Mouse (Mus musculus): Measurements from ENCODE around the gene Ppfibp1. TPM values are rescaled to one million over a fixed set of nuclear protein-coding genes. Genes with fewer than 3 reads are reported as not detected.

Ppfibp1 gene
- total and polyA plus RNA-seq, 3 experiments: 23.4 to 28.2 (median 28.2) TPM

- dilution Hi-C loops (cut with MboI; ENCODE audit: extremely low pct_ligation_motif_present, extremely low pct_unique_long_range_greater_than_20kb, low sequenced_read_pairs): no loop called here
- TF ChIP-seq PAX5 (IDR thresholded peaks at IDR 0.05; ENCODE audit: low read length) (no peak), CHD1 (IDR thresholded peaks at IDR 0.05; ENCODE audit: low read depth, low read length) (no peak), TCF12 (IDR thresholded peaks at IDR 0.05; ENCODE audit: low read depth, low read length) (no peak), RAD21 (IDR thresholded peaks at IDR 0.05; ENCODE audit: low read depth, low read length) (no peak), CHD2 (IDR thresholded peaks at IDR 0.05; ENCODE audit: low read length) (no peak), POLR2AphosphoS2 (IDR thresholded peaks at IDR 0.05; ENCODE audit: low read depth, low read length) (no peak), NRF1 (IDR thresholded peaks at IDR 0.05; ENCODE audit: low read depth, low read length) (no peak), CTCF (conservative IDR thresholded peaks at IDR 0.05 in 1 of 2, IDR thresholded peaks at IDR 0.05 in 1 of 2; ENCODE audit: low read depth in 2 of 2, low read length in 2 of 2) (no peak), JUN (IDR thresholded peaks at IDR 0.05; ENCODE audit: insufficient read depth, low read depth, low read length) (no peak)
- Histone ChIP-seq H3K36me3 (replicated peaks in 1 of 2; ENCODE audit: control insufficient read depth in 1 of 2, insufficient read depth in 1 of 2, low read length in 1 of 2) (peaks cover 12 to 70% of the 10 kb centered on the region in 2 experiments), H3K9me3 (replicated peaks; ENCODE audit: low read length) (no peaks in the 10 kb centered on the region), H3K4me3 (replicated peaks in 1 of 3; ENCODE audit: low read depth in 2 of 3, low read length in 2 of 3, poor library complexity in 1 of 3) (no peak overlapping the region), H3K9ac (ENCODE audit: insufficient read depth, low read depth) (no peak overlapping the region), H3K4me1 (ENCODE audit: control insufficient read depth in 1 of 2, insufficient read depth in 2 of 2) (no peaks in the 10 kb centered on the region), H3K27ac (ENCODE audit: insufficient read depth, low read depth) (no peak overlapping the region), H3K79me2 (replicated peaks; ENCODE audit: control insufficient read depth, extremely low read depth, insufficient read depth, poor library complexity, severe bottlenecking) (no peaks in the 10 kb centered on the region), H3K4me2 (ENCODE audit: insufficient read depth, low read depth, poor library complexity, severe bottlenecking) (no peak overlapping the region), H3K27me3 (replicated peaks) (no peaks in the 10 kb centered on the region)
- no peak for DNase-seq (ENCODE audit: extremely low read depth)
- in situ Hi-C loops (cut with MboI; ENCODE audit: low pct_ligation_motif_present, low pct_unique_long_range_greater_than_20kb, low sequenced_read_pairs): loop anchor here (10.0 to 25.0 kb wide), 2 partner anchors 165 to 337 kb away; no protein-coding TSS in a partner anchor
These were observed 111.0 kb downstream of the Ppfibp1 start for GRCm38 (mm10) chr6:146999302-146999701.

GRCm38 (mm10) chr6:146999755-147000154, 111.5 kb downstream of the Ppfibp1 start:
- TF ChIP-seq USF1 (IDR thresholded peaks at IDR 0.05; ENCODE audit: low read depth, low read length) (no peak), E2F4 (IDR thresholded peaks at IDR 0.05; ENCODE audit: insufficient replicate concordance, low read depth, low read length) (no peak), POLR2AphosphoS2 (IDR thresholded peaks at IDR 0.05; ENCODE audit: low read depth, low read length) (no peak), ELF1 (IDR thresholded peaks at IDR 0.05; ENCODE audit: low read depth, low read length) (no peak), MAZ (IDR thresholded peaks at IDR 0.05; ENCODE audit: low read depth, low read length) (no peak)
- dilution Hi-C loops (cut with MboI; ENCODE audit: extremely low pct_ligation_motif_present, extremely low pct_unique_long_range_greater_than_20kb, low sequenced_read_pairs) (no loop called here), in situ Hi-C loops (cut with MboI; ENCODE audit: low pct_ligation_motif_present, low pct_unique_long_range_greater_than_20kb, low sequenced_read_pairs) (loop anchor here (10.0 to 25.0 kb wide), 2 partner anchors 165 to 337 kb away; no protein-coding TSS in a partner anchor)
- Histone ChIP-seq H3K27ac (ENCODE audit: insufficient read depth, low read depth) (no peak overlapping the region; the same call in 1 of the 2 replicates), H3K4me1 (ENCODE audit: control insufficient read depth in 1 of 2, insufficient read depth in 2 of 2) (no peaks in the 10 kb centered on the region), H3K27me3 (replicated peaks) (no peaks in the 10 kb centered on the region), H3K4me2 (ENCODE audit: insufficient read depth, low read depth, poor library complexity, severe bottlenecking) (no peak overlapping the region), H3K79me2 (replicated peaks; ENCODE audit: control insufficient read depth, extremely low read depth, insufficient read depth, poor library complexity, severe bottlenecking) (no peaks in the 10 kb centered on the region), H3K9me3 (replicated peaks; ENCODE audit: low read length) (no peaks in the 10 kb centered on the region), H3K9ac (ENCODE audit: insufficient read depth, low read depth) (no peak overlapping the region), H3K4me3 (replicated peaks in 1 of 3; ENCODE audit: low read depth in 2 of 3, low read length in 2 of 3, poor library complexity in 1 of 3) (no peak overlapping the region), H3K36me3 (replicated peaks in 1 of 2; ENCODE audit: control insufficient read depth in 1 of 2, insufficient read depth in 1 of 2, low read length in 1 of 2) (peaks cover 12 to 70% of the 10 kb centered on the region in 2 experiments)
- DNase-seq (ENCODE audit: extremely low read depth): no peak

- no peaks in the 10 kb centered on the region for H3K9me3 ChIP-seq (replicated peaks; ENCODE audit: low read length)
- H3K27ac ChIP-seq (ENCODE audit: insufficient read depth, low read depth): no peak overlapping the region
- dilution Hi-C loops (cut with MboI; ENCODE audit: extremely low pct_ligation_motif_present, extremely low pct_unique_long_range_greater_than_20kb, low sequenced_read_pairs): no loop called here
- peaks cover 4 to 32% of the 10 kb centered on the region in 2 experiments for H3K4me1 ChIP-seq (ENCODE audit: control insufficient read depth in 1 of 2, insufficient read depth in 2 of 2)
- H3K79me2 ChIP-seq (replicated peaks; ENCODE audit: control insufficient read depth, extremely low read depth, insufficient read depth, poor library complexity, severe bottlenecking): no peaks in the 10 kb centered on the region
- in situ Hi-C loops (cut with MboI; ENCODE audit: low pct_ligation_motif_present, low pct_unique_long_range_greater_than_20kb, low sequenced_read_pairs): no loop called here
- TF ChIP-seq PAX5 (IDR thresholded peaks at IDR 0.05; ENCODE audit: low read length) (no peak), EP300 (IDR thresholded peaks at IDR 0.05; ENCODE audit: low read length) (no peak), MAX (IDR thresholded peaks at IDR 0.05; ENCODE audit: low read length) (no peak), MXI1 (IDR thresholded peaks at IDR 0.05; ENCODE audit: low read depth, low read length) (no peak), ELF1 (IDR thresholded peaks at IDR 0.05; ENCODE audit: low read depth, low read length) (no peak), MYC (IDR thresholded peaks at IDR 0.05; ENCODE audit: low read depth, low read length) (0 out of 2 replicates have a peak, but pooled peaks have one; percentile 24), SMC3 (IDR thresholded peaks at IDR 0.05; ENCODE audit: low read depth, low read length) (peak; percentile 71), E2F4 (IDR thresholded peaks at IDR 0.05; ENCODE audit: insufficient replicate concordance, low read depth, low read length) (no peak), ZNF384 (IDR thresholded peaks at IDR 0.05; ENCODE audit: low read depth, low read length) (0 out of 2 replicates have a peak, but pooled peaks have one; percentile 12), USF2 (conservative IDR thresholded peaks at IDR 0.05; ENCODE audit: low read depth, low read length) (no peak), CTCF (conservative IDR thresholded peaks at IDR 0.05 in 1 of 2, IDR thresholded peaks at IDR 0.05 in 1 of 2; ENCODE audit: low read depth in 2 of 2, low read length in 2 of 2) (peak; percentile 84 to 96), TBP (conservative IDR thresholded peaks at IDR 0.05; ENCODE audit: low read depth, low read length) (no peak), ZC3H11A (IDR thresholded peaks at IDR 0.05; ENCODE audit: low read depth, low read length) (peak; percentile 59), TCF12 (IDR thresholded peaks at IDR 0.05; ENCODE audit: low read depth, low read length) (no peak), RAD21 (IDR thresholded peaks at IDR 0.05; ENCODE audit: low read depth, low read length) (peak; percentile 92)
- H3K27me3 ChIP-seq (replicated peaks): no peaks in the 10 kb centered on the region
- DNase-seq (ENCODE audit: extremely low read depth): peak; percentile 67
- H3K9ac ChIP-seq (ENCODE audit: insufficient read depth, low read depth): no peak overlapping the region
- H3K4me3 ChIP-seq (replicated peaks in 1 of 3; ENCODE audit: low read depth in 2 of 3, low read length in 2 of 3, poor library complexity in 1 of 3): no peak overlapping the region
- H3K36me3 ChIP-seq (replicated peaks in 1 of 2; ENCODE audit: control insufficient read depth in 1 of 2, insufficient read depth in 1 of 2, low read length in 1 of 2): peaks cover 3 to 28% of the 10 kb centered on the region in 2 experiments
- no peak overlapping the region for H3K4me2 ChIP-seq (ENCODE audit: insufficient read depth, low read depth, poor library complexity, severe bottlenecking)
These were observed 119.9 kb downstream of the Ppfibp1 start for GRCm38 (mm10) chr6:147008148-147008547.
